Mouse (Mus musculus) forebrain, embryonic 14.5 days (tissue): Measurements from ENCODE around the gene Zbtb7b. TPM values are rescaled to one million over a fixed set of nuclear protein-coding genes. Genes with fewer than 3 reads are reported as not detected.

ENCODE experiments used
- ATAC-seq: fragments of 200-750 bp; cut with Nextera tagmentation; 2 replicates; pipeline ENCODE4 v1.8.0; 2017; ENCODE audit warnings: mild to moderate bottlenecking, moderate library complexity
- DNase-seq: peaks from one replicate; pipeline ENCODE4 v3.0.0-alpha.2; 2015; ENCODE audit warnings: low spot score
- H3K27ac ChIP-seq: fragments of 300-500 bp; sonication (generic); 2 replicates; pipeline ENCODE4 v1.5.1; 2014; ENCODE audit warnings: low read depth, mild to moderate bottlenecking, control low read depth, low read length, moderate library complexity
- H3K27me3 ChIP-seq: fragments of 300-500 bp; sonication (generic); replicated peaks from 2 replicates; pipeline ENCODE4 v1.6.1; 2014; ENCODE audit warnings: low read length, control low read depth, mixed read lengths; ENCODE audit not compliant: control insufficient read depth, insufficient read depth
- H3K36me3 ChIP-seq: fragments of 300-500 bp; sonication (generic); 2 replicates; pipeline ENCODE4 v1.6.1; 2014; ENCODE audit warnings: low read length, control low read depth; ENCODE audit not compliant: control insufficient read depth, insufficient read depth
- H3K4me1 ChIP-seq: fragments of 300-500 bp; sonication (generic); 2 replicates; pipeline ENCODE4 v1.6.1; 2014; ENCODE audit warnings: antibody characterized with exemption, low read length, control low read depth; ENCODE audit not compliant: control insufficient read depth, insufficient read depth
- H3K4me2 ChIP-seq: fragments of 300-500 bp; sonication (generic); 2 replicates; pipeline ENCODE4 v1.6.1; 2014; ENCODE audit warnings: mild to moderate bottlenecking, control low read depth, low read length
- H3K4me3 ChIP-seq: fragments of 300-500 bp; sonication (generic); 2 replicates; pipeline ENCODE4 v1.5.1; 2014; ENCODE audit warnings: low read depth, low read length, control low read depth
- H3K9ac ChIP-seq: fragments of 300-500 bp; sonication (generic); 2 replicates; pipeline ENCODE4 v1.6.1; 2014; ENCODE audit warnings: mild to moderate bottlenecking, low read length, control low read depth, moderate library complexity
- H3K9me3 ChIP-seq: fragments of 300-500 bp; sonication (generic); replicated peaks from 2 replicates; pipeline ENCODE4 v1.6.1; 2016; ENCODE audit warnings: low read length, control low read depth, mixed read lengths; ENCODE audit not compliant: control insufficient read depth
- WGBS: fragments of 180-500 bp; shearing (Covaris S2); extraction: QIAGEN DNeasy Blood & Tissue Kit; methylation state at CpG from one replicate; pipeline ENCODE4 v1.1.7; 2014; 5-methylcytosine and 5-hydroxymethylcytosine counted together
- polyA plus RNA-seq: library from polyadenylated mRNA; unstranded; fragments of >200 nt; fragmentation: Nextera tagmentation; extraction: Ambion mirVana; gene quantifications from 2 replicates; pipeline ENCODE4 v1.2.1, GENCODE M21; 2014

Zbtb7b gene
- 0.28 and 0.41 TPM in 2 replicates for polyA plus RNA-seq

GRCm38 (mm10) chr3:89394006-89394893, at the start of gene Zbtb7b:
Zbtb7b (minus strand) TSS chr3:89394776.
- no peaks in the 10 kb centered on the region for H3K36me3 ChIP-seq
- ATAC-seq (peak; percentile 54), DNase-seq (peak; percentile 65)
- peak within 1 kb of the TSS; percentile 49; the same call in 1 of the 2 replicates for H3K27ac ChIP-seq
- peaks cover 18% of the 10 kb centered on the region for H3K27me3 ChIP-seq
- peaks cover 44% of the 10 kb centered on the region for H3K4me1 ChIP-seq
- H3K4me3 ChIP-seq = peak within 1 kb of the TSS; percentile 37
- H3K9me3 ChIP-seq = no peaks in the 10 kb centered on the region
- peak within 1 kb of the TSS; percentile 51 for H3K9ac ChIP-seq
- H3K4me2 ChIP-seq = peak within 1 kb of the TSS; percentile 99
- WGBS = under 1% methylated on average over 39 of the region's 42 CpGs

- H3K9me3 ChIP-seq = no peaks in the 10 kb centered on the region
- H3K36me3 ChIP-seq = no peaks in the 10 kb centered on the region
- peaks cover 3% of the 10 kb centered on the region; the same call in 1 of the 2 replicates for H3K4me1 ChIP-seq
- H3K27me3 ChIP-seq = no peaks in the 10 kb centered on the region
- no peak overlapping the region for H3K27ac ChIP-seq
- no peak overlapping the region for H3K4me3 ChIP-seq
- no peak overlapping the region for H3K4me2 ChIP-seq
- 93% methylated on average over 2 of the region's 2 CpGs for WGBS
- no peak overlapping the region for H3K9ac ChIP-seq
- ATAC-seq (no peak), DNase-seq (no peak)
Observed at GRCm38 (mm10) chr3:89440691-89441090, 46.1 kb upstream of the Zbtb7b start.

DNA sequence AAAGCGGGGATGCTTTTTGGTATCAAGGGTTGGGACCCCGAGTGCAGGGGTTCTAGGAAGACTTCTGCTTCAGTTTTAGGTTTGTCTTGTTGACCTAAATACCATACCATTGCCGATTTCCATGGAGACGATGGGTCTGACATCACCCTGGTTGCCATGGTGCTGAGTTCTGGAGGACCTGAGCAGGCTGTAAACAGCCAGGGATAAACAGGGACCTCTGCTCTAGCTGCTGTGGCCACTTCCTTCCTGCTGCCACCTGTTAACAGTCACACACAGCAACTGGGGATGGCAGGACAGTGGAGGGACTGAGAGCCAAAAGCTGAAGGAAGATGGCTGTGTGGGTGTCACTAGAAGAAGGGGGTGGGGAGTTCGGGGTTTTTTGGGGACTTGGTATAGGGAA, 42.7 kb upstream of the Zbtb7b start:
- Histone ChIP-seq H3K27me3 (no peaks in the 10 kb centered on the region), H3K9me3 (no peaks in the 10 kb centered on the region), H3K4me1 (peaks cover 3% of the 10 kb centered on the region; the same call in 1 of the 2 replicates), H3K4me3 (peak overlapping the region; percentile 26; the same call in 1 of the 2 replicates), H3K27ac (no peak overlapping the region), H3K9ac (peak overlapping the region; percentile 30), H3K4me2 (peak overlapping the region; percentile 52), H3K36me3 (peaks cover 29% of the 10 kb centered on the region)
- peak; percentile 31 for DNase-seq
- ATAC-seq = peak; percentile 66
- 18% methylated on average over 5 of the region's 5 CpGs for WGBS

DNA sequence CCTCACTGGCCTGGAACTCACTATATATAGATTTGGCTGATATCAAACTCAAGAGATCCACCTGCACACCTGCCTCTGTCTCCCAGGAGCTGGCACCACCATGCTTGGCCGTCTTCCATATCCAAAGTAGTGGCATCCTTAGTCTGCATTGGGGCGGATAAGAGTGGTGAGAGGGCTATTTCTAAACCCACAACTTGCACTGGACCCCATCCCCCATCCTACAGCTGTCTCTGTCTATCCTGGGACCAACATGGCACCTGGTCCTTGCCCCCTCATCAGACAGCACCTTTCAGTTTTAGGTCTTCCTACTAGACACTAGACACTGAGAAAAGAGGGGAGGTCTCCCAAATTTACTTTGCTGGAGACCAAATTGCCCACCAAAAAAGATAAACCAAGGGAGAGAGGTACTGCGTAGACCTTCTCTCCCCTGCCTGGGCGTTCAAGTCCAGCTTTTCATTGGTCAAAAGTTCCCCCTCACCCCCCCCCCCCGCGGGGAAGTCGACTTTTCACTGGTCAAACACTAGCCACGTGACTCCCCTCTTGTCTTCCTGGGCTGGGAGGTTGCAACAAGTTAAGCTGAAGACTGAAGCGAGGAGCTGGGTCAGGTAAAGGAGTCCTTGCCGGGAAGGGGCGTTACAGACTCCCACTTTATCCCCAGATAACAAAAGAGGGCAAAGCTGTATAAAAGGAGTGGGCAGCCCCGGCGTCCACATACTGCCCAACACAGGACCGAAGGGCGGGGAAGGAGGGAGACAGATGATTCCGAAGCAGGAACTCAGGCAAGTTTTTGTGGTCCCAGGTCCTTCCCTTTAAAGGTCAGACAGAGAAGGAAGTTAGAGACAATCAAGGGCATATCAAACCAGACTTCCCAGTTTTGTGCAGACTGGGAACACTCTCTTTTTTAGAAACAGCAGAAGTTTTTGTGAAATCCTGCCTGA, 41.9 kb upstream of the Zbtb7b start, which contains the start of gene Pbxip1:
Gene Pbxip1, plus strand, starts transcription at position 531 of the 938 bp plus-strand sequence.
- Histone ChIP-seq H3K4me3 (peak within 1 kb of the TSS; percentile 26), H3K4me2 (peak within 1 kb of the TSS; percentile 52), H3K27me3 (no peaks in the 10 kb centered on the region), H3K9ac (peak within 1 kb of the TSS; percentile 30), H3K36me3 (peaks cover 34% of the 10 kb centered on the region), H3K9me3 (no peaks in the 10 kb centered on the region), H3K27ac (no peak within 1 kb of the TSS), H3K4me1 (peaks cover 6% of the 10 kb centered on the region)
- peak; percentile 59 for ATAC-seq
- WGBS = 5% methylated on average over 16 of the region's 16 CpGs
- DNase-seq = peak; percentile 67

DNA sequence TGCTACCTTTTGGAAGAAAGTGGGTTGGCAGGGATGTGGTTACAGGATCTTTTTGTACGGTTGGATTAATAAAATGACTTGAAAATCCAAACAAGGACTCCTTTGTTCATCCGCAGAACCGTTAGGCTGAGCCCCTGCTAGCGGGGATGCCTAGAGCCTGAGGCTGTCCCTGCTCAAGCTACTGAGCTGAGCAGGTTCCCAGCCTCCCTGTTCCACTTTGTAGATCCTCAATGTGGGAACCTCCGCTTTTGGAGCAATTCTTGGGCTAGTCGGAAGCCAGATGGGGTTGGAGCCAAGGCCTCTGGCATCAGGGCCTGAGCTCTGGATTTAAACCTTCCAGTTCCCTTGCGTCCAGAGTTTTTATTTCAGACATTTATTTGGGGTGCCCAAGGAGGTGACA, 40.5 kb upstream of the Zbtb7b start:
- DNase-seq (peak; percentile 19), ATAC-seq (no peak)
- Histone ChIP-seq H3K4me2 (no peak overlapping the region), H3K36me3 (peaks cover 34% of the 10 kb centered on the region), H3K9me3 (no peaks in the 10 kb centered on the region), H3K27me3 (no peaks in the 10 kb centered on the region), H3K4me1 (peaks cover 13% of the 10 kb centered on the region), H3K9ac (no peak overlapping the region), H3K4me3 (no peak overlapping the region), H3K27ac (no peak overlapping the region)
- 40% methylated on average over 7 of the region's 7 CpGs for WGBS

GRCm38 (mm10) chr3:89434532-89434931, 40.0 kb upstream of the Zbtb7b start:
- Histone ChIP-seq H3K4me1 (peaks cover 13% of the 10 kb centered on the region), H3K36me3 (peaks cover 34% of the 10 kb centered on the region), H3K4me2 (no peak overlapping the region), H3K27ac (no peak overlapping the region), H3K9ac (no peak overlapping the region), H3K27me3 (no peaks in the 10 kb centered on the region), H3K4me3 (no peak overlapping the region), H3K9me3 (no peaks in the 10 kb centered on the region)
- WGBS = 73% methylated on average over 11 of the region's 11 CpGs
- no peak for DNase-seq
- ATAC-seq = no peak

- Histone ChIP-seq H3K4me1 (peaks cover 13% of the 10 kb centered on the region), H3K4me2 (no peak overlapping the region), H3K4me3 (no peak overlapping the region), H3K9ac (no peak overlapping the region), H3K9me3 (no peaks in the 10 kb centered on the region), H3K27me3 (no peaks in the 10 kb centered on the region), H3K27ac (no peak overlapping the region), H3K36me3 (peaks cover 34% of the 10 kb centered on the region)
- no peak for ATAC-seq
- 93% methylated on average over 8 of the region's 8 CpGs for WGBS
- no peak for DNase-seq
Observed at GRCm38 (mm10) chr3:89432606-89433005, 38.0 kb upstream of the Zbtb7b start.

GRCm38 (mm10) chr3:89430171-89431159, 35.9 kb upstream of the Zbtb7b start, which contains the start of gene Pygo2:
Pygo2 (plus strand) TSS chr3:89430214.
- H3K27me3 ChIP-seq = no peaks in the 10 kb centered on the region
- 2% methylated on average over 66 of the region's 68 CpGs for WGBS
- ATAC-seq (peak; percentile 99), DNase-seq (peak; percentile 97)
- peaks cover 40% of the 10 kb centered on the region for H3K36me3 ChIP-seq
- peak within 1 kb of the TSS; percentile 95 for H3K4me3 ChIP-seq
- peaks cover 10% of the 10 kb centered on the region for H3K4me1 ChIP-seq
- H3K4me2 ChIP-seq = peak within 1 kb of the TSS; percentile 84
- H3K9ac ChIP-seq = peak within 1 kb of the TSS; percentile 98
- H3K27ac ChIP-seq = peak within 1 kb of the TSS; percentile 86
- no peaks in the 10 kb centered on the region for H3K9me3 ChIP-seq
